Mouse (Mus musculus): ENCODE data around the gene Ccdc134. TPM values are rescaled to one million over a fixed set of nuclear protein-coding genes. Genes with fewer than 3 reads are reported as not detected.

Ccdc134 gene
- polyA plus RNA-seq, 1 experiment from 2014 or later, result 4.2 TPM

GRCm38 (mm10) chr15:82165332-82166239, 37.9 kb downstream of the Ccdc134 start:
- ATAC-seq, result peak; percentile 82
- TF ChIP-seq CTCF (IDR thresholded peaks at IDR 0.05; ENCODE audit: low read depth), result peak; percentile 92
- H3K36me3 ChIP-seq (ENCODE audit: control insufficient read depth, insufficient read depth), result peaks cover 8% of the 10 kb centered on the region; the same call in 1 of the 2 replicates
- no peak overlapping the region for H3K4me3 ChIP-seq (ENCODE audit: low read depth, low read length)
- H3K4me2 ChIP-seq (replicated peaks; ENCODE audit: low read depth), result peak overlapping the region; percentile 55; the same call in 1 of the 2 replicates
- H3K27ac ChIP-seq (ENCODE audit: low read depth, low read length), result peak overlapping the region; percentile 87
- WGBS, result 35% methylated on average over 8 of the region's 8 CpGs
- no peak overlapping the region for H3K9ac ChIP-seq (ENCODE audit: low read depth, low read length)
- no peaks in the 10 kb centered on the region for H3K9me3 ChIP-seq (ENCODE audit: control insufficient read depth)
- H3K27me3 ChIP-seq (replicated peaks; ENCODE audit: control insufficient read depth, insufficient read depth, low read length), result no peaks in the 10 kb centered on the region
- peaks cover 16% of the 10 kb centered on the region; the same call in 1 of the 2 replicates for H3K4me1 ChIP-seq (replicated peaks; ENCODE audit: control insufficient read depth, insufficient read depth, low read length)

- Histone ChIP-seq H3K4me3 (ENCODE audit: low read depth, low read length) (peak overlapping the region; percentile 21; the same call in 1 of the 2 replicates), H3K9ac (ENCODE audit: low read depth, low read length) (peak overlapping the region; percentile 45; the same call in 1 of the 2 replicates), H3K9me3 (ENCODE audit: control insufficient read depth) (no peaks in the 10 kb centered on the region), H3K4me2 (replicated peaks; ENCODE audit: low read depth) (peak overlapping the region; percentile 55), H3K27me3 (replicated peaks; ENCODE audit: control insufficient read depth, insufficient read depth, low read length) (no peaks in the 10 kb centered on the region), H3K4me1 (replicated peaks; ENCODE audit: control insufficient read depth, insufficient read depth, low read length) (0 out of 2 replicates have a peak, but pooled peaks cover 14% of the 10 kb centered on the region), H3K27ac (ENCODE audit: low read depth, low read length) (peak overlapping the region; percentile 87), H3K36me3 (ENCODE audit: control insufficient read depth, insufficient read depth) (peaks cover 16% of the 10 kb centered on the region)
- TF ChIP-seq CTCF (IDR thresholded peaks at IDR 0.05; ENCODE audit: low read depth), result no peak
- WGBS, result 31% methylated on average over 22 of the region's 22 CpGs
- 0 out of 2 replicates have a peak, but pooled peaks have one; percentile 8 for ATAC-seq
Observed at GRCm38 (mm10) chr15:82166240-82167100, 38.7 kb downstream of the Ccdc134 start.

- H3K27ac ChIP-seq (ENCODE audit: low read depth, low read length), result peak overlapping the region; percentile 87
- 54% methylated on average over 23 of the region's 23 CpGs for WGBS
- H3K36me3 ChIP-seq (ENCODE audit: control insufficient read depth, insufficient read depth), result peaks cover 21% of the 10 kb centered on the region
- H3K9me3 ChIP-seq (ENCODE audit: control insufficient read depth), result no peaks in the 10 kb centered on the region
- no peak overlapping the region for H3K9ac ChIP-seq (ENCODE audit: low read depth, low read length)
- H3K4me1 ChIP-seq (replicated peaks; ENCODE audit: control insufficient read depth, insufficient read depth, low read length), result 0 out of 2 replicates have a peak, but pooled peaks cover 9% of the 10 kb centered on the region
- no peak for TF ChIP-seq CTCF (IDR thresholded peaks at IDR 0.05; ENCODE audit: low read depth)
- no peak for ATAC-seq
- peak overlapping the region; percentile 55 for H3K4me2 ChIP-seq (replicated peaks; ENCODE audit: low read depth)
- no peaks in the 10 kb centered on the region for H3K27me3 ChIP-seq (replicated peaks; ENCODE audit: control insufficient read depth, insufficient read depth, low read length)
- no peak overlapping the region for H3K4me3 ChIP-seq (ENCODE audit: low read depth, low read length)
Observed at GRCm38 (mm10) chr15:82167201-82168168, 39.8 kb downstream of the Ccdc134 start.

GRCm38 (mm10) chr15:82169671-82170070, 41.9 kb downstream of the Ccdc134 start:
- Histone ChIP-seq H3K27me3 (replicated peaks; ENCODE audit: control insufficient read depth, insufficient read depth, low read length) (no peaks in the 10 kb centered on the region), H3K36me3 (ENCODE audit: control insufficient read depth, insufficient read depth) (peaks cover 41% of the 10 kb centered on the region), H3K9ac (ENCODE audit: low read depth, low read length) (no peak overlapping the region), H3K27ac (ENCODE audit: low read depth, low read length) (peak overlapping the region; percentile 41; the same call in 1 of the 2 replicates), H3K4me1 (replicated peaks; ENCODE audit: control insufficient read depth, insufficient read depth, low read length) (0 out of 2 replicates have a peak, but pooled peaks cover 9% of the 10 kb centered on the region), H3K4me3 (ENCODE audit: low read depth, low read length) (no peak overlapping the region), H3K4me2 (replicated peaks; ENCODE audit: low read depth) (no peak overlapping the region), H3K9me3 (ENCODE audit: control insufficient read depth) (no peaks in the 10 kb centered on the region)
- 69% methylated on average over 5 of the region's 5 CpGs for WGBS
- ATAC-seq, result no peak
- TF ChIP-seq CTCF (IDR thresholded peaks at IDR 0.05; ENCODE audit: low read depth), result no peak
